Mouse (Mus musculus): ENCODE measurements around the gene Tnfrsf13c. TPM values are rescaled to one million over a fixed set of nuclear protein-coding genes. Genes with fewer than 3 reads are reported as not detected.

The Tnfrsf13c gene
- total RNA-seq, 2 experiments from 2014 or later, result 0.16 to 0.17 TPM

- DNase-seq (ENCODE audit: low spot score in 2 of 2), result no peak
Observed at GRCm38 (mm10) chr15:82185062-82185783, 38.9 kb downstream of the Tnfrsf13c start.

- DNase-seq (ENCODE audit: low spot score in 2 of 2), result no peak
Observed at GRCm38 (mm10) chr15:82184656-82185055, 39.5 kb downstream of the Tnfrsf13c start.

DNA sequence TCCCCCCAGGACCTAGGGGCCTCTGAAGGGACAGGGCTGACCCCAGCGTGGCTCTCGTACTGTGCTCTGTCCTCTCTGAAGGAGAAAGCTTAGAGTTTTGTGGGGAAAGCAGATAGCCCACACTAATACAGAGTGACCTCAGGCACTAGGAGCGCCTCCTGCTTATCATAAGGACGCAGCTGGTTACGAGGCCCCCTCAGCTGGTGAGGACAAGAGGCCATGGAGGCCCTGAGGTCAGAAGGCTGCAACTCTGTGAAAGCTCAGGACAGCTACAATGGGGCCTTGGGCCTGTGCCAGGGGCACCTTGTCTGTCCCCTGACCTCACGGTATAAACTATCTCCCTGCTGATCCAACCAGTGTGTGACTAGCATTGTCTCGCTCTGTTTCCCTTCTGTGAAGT is 40.0 kb downstream of the Tnfrsf13c start:
- no peak for DNase-seq (ENCODE audit: low spot score in 2 of 2)

DNA sequence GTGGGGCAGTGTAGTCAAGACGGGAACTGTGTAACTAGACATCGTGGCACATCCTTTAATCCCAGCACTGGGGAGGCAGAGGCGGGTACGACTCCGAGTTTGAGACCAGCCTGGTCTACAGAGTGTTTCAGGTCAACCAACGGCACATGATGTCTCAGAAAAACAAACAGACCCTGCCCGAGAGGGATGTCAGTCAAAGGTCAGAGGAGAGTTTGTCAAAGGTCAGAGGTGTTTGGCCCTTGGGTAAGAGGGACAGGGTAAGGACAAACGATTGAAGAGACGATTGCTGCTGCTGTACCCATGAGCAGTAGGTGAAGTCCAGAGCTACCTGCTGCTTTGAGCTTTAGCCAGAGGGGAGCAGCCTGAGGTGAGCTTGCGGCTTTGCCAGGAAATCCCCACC is 40.6 kb downstream of the Tnfrsf13c start:
- no peak for DNase-seq (ENCODE audit: low spot score in 2 of 2)

- no peak for DNase-seq (ENCODE audit: low spot score in 2 of 2)
Observed at GRCm38 (mm10) chr15:82182311-82182710, 41.9 kb downstream of the Tnfrsf13c start.

DNA sequence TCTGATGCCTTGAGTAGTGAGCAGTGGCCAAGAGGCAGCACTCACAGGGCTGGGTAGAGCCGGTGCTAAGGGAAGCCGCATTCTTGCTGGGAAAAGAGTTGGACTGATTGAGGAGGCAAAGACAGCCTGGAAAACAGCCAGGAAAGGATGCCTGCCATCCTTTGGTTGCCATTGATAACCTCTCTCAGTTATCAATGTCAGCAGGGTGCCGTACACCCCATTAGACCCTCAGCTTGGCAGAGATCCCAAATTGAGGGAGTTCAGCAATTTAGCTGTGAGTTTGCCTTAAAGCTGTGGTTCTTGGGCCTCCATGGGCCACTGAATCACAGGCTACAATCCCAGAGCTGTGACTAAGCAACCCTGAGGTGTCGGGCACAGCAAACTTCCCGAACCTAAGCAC is 43.0 kb downstream of the Tnfrsf13c start:
- DNase-seq (ENCODE audit: low spot score in 2 of 2), result no peak

DNA sequence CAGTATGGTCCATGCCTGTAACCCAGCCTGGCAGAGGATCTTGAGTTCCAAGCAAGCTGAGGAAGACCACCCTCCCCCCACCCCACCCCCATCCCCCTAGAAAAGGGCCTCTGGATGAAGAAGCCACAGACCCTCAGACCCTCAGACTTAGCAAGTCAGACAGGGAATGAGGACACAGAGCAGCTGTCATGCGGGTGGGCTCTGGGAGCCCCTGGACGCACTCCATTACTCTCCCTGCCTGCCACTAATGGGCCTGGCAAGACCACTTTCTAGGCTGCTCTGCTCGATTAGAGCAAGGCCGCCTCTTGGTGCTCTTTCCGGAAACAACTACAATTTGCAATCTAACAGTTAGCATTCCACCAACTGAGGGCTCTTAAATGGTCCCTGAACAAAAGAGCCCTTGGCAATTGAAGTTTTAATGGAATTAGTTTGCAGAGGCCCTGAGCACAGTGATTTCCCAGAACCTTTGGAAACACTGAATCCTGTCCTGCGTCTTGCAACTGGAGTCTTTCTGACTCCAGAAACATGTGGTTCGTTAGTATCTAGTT is 46.4 kb downstream of the Tnfrsf13c start:
- DNase-seq (ENCODE audit: low spot score in 2 of 2), result no peak

DNA sequence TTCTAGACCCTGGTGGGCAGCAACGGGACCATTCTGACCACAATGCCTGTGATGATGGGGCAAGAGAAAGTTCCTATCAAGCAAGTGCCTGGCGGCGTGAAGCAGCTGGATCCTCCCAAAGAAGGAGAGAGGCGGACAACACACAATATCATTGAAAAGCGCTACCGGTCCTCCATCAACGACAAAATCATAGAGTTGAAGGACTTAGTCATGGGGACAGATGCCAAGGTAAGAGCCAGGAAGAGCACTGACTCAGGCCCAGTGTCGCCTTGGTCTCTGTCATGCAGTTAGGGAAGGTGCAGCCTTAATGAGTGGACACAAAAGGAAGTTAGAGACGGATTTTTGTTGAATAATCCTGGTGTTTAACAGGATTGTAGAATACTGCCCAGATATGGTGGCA is 49.1 kb downstream of the Tnfrsf13c start:
- no peak for DNase-seq (ENCODE audit: low spot score in 2 of 2)

DNA sequence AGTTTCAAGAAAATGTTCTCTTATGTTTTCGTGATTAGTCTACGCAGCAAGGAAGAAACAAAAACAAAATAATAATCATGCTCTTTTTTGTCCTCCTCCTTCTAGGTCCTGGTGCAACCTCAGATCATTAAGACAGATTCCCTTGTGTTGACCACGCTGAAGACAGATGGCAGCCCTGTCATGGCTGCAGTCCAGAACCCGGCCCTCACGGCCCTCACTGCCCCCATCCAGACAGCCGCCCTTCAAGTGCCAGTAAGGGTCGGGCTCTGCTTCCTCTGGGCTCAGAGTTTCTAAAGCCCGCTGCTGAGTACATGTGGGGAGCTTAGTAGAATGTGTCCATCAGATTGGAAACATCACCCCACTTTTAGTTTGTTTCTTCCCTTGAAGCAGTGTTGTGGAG is 51.5 kb downstream of the Tnfrsf13c start:
- DNase-seq (ENCODE audit: low spot score in 2 of 2), result no peak

Small RNA genes lying within 50 kb of the gene (microRNA-seq; reads per million reads assigned to microRNA genes)
- gene Mir33 (ENCODE audit: borderline number of aligned reads in 2 of 2), result 31.2 to 39.8 reads per million in 2 experiments

Other genes with a start within 250 kb of the Tnfrsf13c start
- not detected for gene 1700029P11Rik, start 243.8 kb downstream of the Tnfrsf13c start, total RNA-seq (2021)
- gene Xrcc6, start 236.5 kb downstream of the Tnfrsf13c start, total RNA-seq (2021), result 10 to 100 TPM; 55.8 to 88.9 TPM
- gene Desi1, start 190.5 kb downstream of the Tnfrsf13c start, total RNA-seq (2021), result 100 to 1,000 TPM in 1 of 2 experiments, 10 to 100 TPM in 1; 52.7 to 123 TPM
- gene Snu13, start 176.8 kb downstream of the Tnfrsf13c start, total RNA-seq (2021), result 10 to 100 TPM; 80.5 to 99.1 TPM
- not detected for gene 4930407I10Rik, start 165.2 kb downstream of the Tnfrsf13c start, total RNA-seq (2021)
- 1 to 10 TPM in 1 of 2 experiments, under 1 TPM in 1; 0.58 to 4.1 TPM for gene Mei1, start 154.4 kb downstream of the Tnfrsf13c start, total RNA-seq (2021)
- gene Ccdc134, start 96.4 kb downstream of the Tnfrsf13c start, total RNA-seq (2021), result 1 to 10 TPM; 6.7 to 8.9 TPM
- 100 to 1,000 TPM in 1 of 2 experiments, 10 to 100 TPM in 1; 79.3 to 109 TPM for gene Srebf2, start 77.2 kb downstream of the Tnfrsf13c start, total RNA-seq (2021)
- gene Shisa8, start 11.6 kb downstream of the Tnfrsf13c start, total RNA-seq (2021), result under 1 TPM; 0.13 to 0.27 TPM
- 1 to 10 TPM; 2.4 to 2.5 TPM for gene Cenpm, start 20.4 kb upstream of the Tnfrsf13c start, total RNA-seq (2021)
- gene 1500009C09Rik, start 28.0 kb upstream of the Tnfrsf13c start, total RNA-seq (2021), result under 1 TPM; 0.33 to 0.90 TPM
- gene Sept3, start 50.5 kb upstream of the Tnfrsf13c start, total RNA-seq (2021), result 1 to 10 TPM; 3.4 to 3.8 TPM
- not detected for gene Wbp2nl, start 74.6 kb upstream of the Tnfrsf13c start, total RNA-seq (2021)
- 10 to 100 TPM; 46.1 to 67.0 TPM for gene Naga, start 114.6 kb upstream of the Tnfrsf13c start, total RNA-seq (2021)
- gene Pheta2, start 114.6 kb upstream of the Tnfrsf13c start, total RNA-seq (2021), result 1 to 10 TPM in 1 of 2 experiments, under 1 TPM in 1; 0.46 to 1.1 TPM
- gene Smdt1, start 114.6 kb upstream of the Tnfrsf13c start, total RNA-seq (2021), result 100 to 1,000 TPM; 173 to 178 TPM
- 100 to 1,000 TPM; 512 to 543 TPM for gene Ndufa6, start 130.0 kb upstream of the Tnfrsf13c start, total RNA-seq (2021)
- gene Cyp2d22, start 155.9 kb upstream of the Tnfrsf13c start, total RNA-seq (2021), result 10 to 100 TPM; 47.7 to 48.8 TPM
- gene Cyp2d11, start 169.7 kb upstream of the Tnfrsf13c start, total RNA-seq (2021), result under 1 TPM in 1 of 2 experiments, not detected in 1; 0.63 TPM
- gene Cyp2d10, start 182.8 kb upstream of the Tnfrsf13c start, total RNA-seq (2021), result not detected
- gene Cyp2d9, start 209.1 kb upstream of the Tnfrsf13c start, total RNA-seq (2021), result not detected

All from adrenal gland, adult 18-20 months (tissue).